Mouse (Mus musculus) testis, adult 2 months (tissue): ENCODE data around the gene Lhpp.

ENCODE experiments used
- CTCF ChIP-seq: fragments of 200-500 bp; IDR thresholded peaks from 2 replicates; pipeline ENCODE4 v1.5.1; 2012; ENCODE audit warnings: low read depth, mild to moderate bottlenecking, inconsistent platforms, low read length, moderate library complexity; ENCODE audit not compliant: control insufficient read depth, insufficient read depth, insufficient replicate concordance
- POLR2A ChIP-seq: fragments of 200-500 bp; IDR thresholded peaks from 2 replicates; pipeline ENCODE4 v1.6.1; 2012; ENCODE audit warnings: low read depth, mild to moderate bottlenecking, inconsistent platforms, low read length, moderate library complexity; ENCODE audit not compliant: control insufficient read depth

GRCm38 (mm10) chr7:132726106-132726861 is 115.8 kb downstream of the Lhpp start:
- TF ChIP-seq POLR2A (no peak), CTCF (no peak)
